In genomic region chr10:84576395-84577070, GRCm38 (mm10) we compare ENCODE assay signal across 8 mouse cellular contexts. TPM values are rescaled to one million over a fixed set of nuclear protein-coding genes. Genes with fewer than 3 reads are reported as not detected.
A peak's percentile ranks its signal among the peaks of the same experiment; 100 is the strongest.
DNase-seq lines count a peak whose midpoint lies in the region; ATAC-seq and TF ChIP-seq lines count a peak whose summit lies in the region.

Tcp11l2 (plus strand) TSS chr10:84576626.

- H3K4me3 ChIP-seq in ES-Bruce4 (ENCODE audit: low read depth, low read length) = peak within 1 kb of the TSS; percentile 82
- peak within 1 kb of the TSS; percentile 73 for H3K4me3 ChIP-seq in forebrain, embryonic 13.5 days
- peak within 1 kb of the TSS; percentile 88 for H3K4me3 ChIP-seq in liver, postnatal 0 days (ENCODE audit: low read depth, low read length)
- peak within 1 kb of the TSS; percentile 97 for H3K4me3 ChIP-seq in neural tube, embryonic 14.5 days (ENCODE audit: low read depth, low read length)

- no peak for TF ChIP-seq CTCF in ES-Bruce4 (IDR thresholded peaks at IDR 0.05; ENCODE audit: low read depth, low read length)
- peak; percentile 29 for TF ChIP-seq CTCF in liver, postnatal 0 days (IDR thresholded peaks at IDR 0.05; ENCODE audit: low read depth)

- no peak for TF ChIP-seq EP300 in ES-Bruce4 (IDR thresholded peaks at IDR 0.05; ENCODE audit: insufficient read depth, low read depth, low read length)
- peak; percentile 48; the same call in 1 of the 2 replicates for TF ChIP-seq EP300 in liver, postnatal 0 days (IDR thresholded peaks at IDR 0.05; ENCODE audit: low read depth)

- H3K27ac ChIP-seq in ES-Bruce4 (ENCODE audit: insufficient read depth, low read length) = no peak within 1 kb of the TSS
- H3K27ac ChIP-seq in forebrain, embryonic 13.5 days = no peak within 1 kb of the TSS
- H3K27ac ChIP-seq in liver, postnatal 0 days (ENCODE audit: low read depth) = peak within 1 kb of the TSS; percentile 96
- peak within 1 kb of the TSS; percentile 73 for H3K27ac ChIP-seq in neural tube, embryonic 14.5 days (ENCODE audit: low read depth, low read length)

- DNase-seq in heart, postnatal 10 days = peak; percentile 96
- peak; percentile 88 for DNase-seq in large intestine, adult 2 months (ENCODE audit: low read depth, low spot score)
- DNase-seq in liver, postnatal 0 days = peak; percentile 95
- DNase-seq in testis, postnatal 10 days (ENCODE audit: low spot score) = peak; percentile 96

- H3K36me3 ChIP-seq in ES-Bruce4 (ENCODE audit: control insufficient read depth, insufficient read depth, low read length, poor library complexity, severe bottlenecking) = no peaks in the 10 kb centered on the region
- no peaks in the 10 kb centered on the region for H3K36me3 ChIP-seq in forebrain, embryonic 13.5 days (ENCODE audit: poor library complexity, severe bottlenecking)
- H3K36me3 ChIP-seq in liver, postnatal 0 days (replicated peaks; ENCODE audit: insufficient read depth, low read length) = 0 out of 2 replicates have a peak, but pooled peaks cover 2% of the 10 kb centered on the region
- H3K36me3 ChIP-seq in neural tube, embryonic 14.5 days (ENCODE audit: control insufficient read depth, insufficient read depth, low read length) = no peaks in the 10 kb centered on the region

- TF ChIP-seq POLR2A in ES-Bruce4 (IDR thresholded peaks at IDR 0.05; ENCODE audit: insufficient read depth, low read length) = no peak

- ATAC-seq in cerebellum, adult (ENCODE audit: insufficient number of reproducible peaks, low FRiP score, low TSS enrichment) = peak; percentile 94
- ATAC-seq in forebrain, embryonic 13.5 days = peak; percentile 99
- ATAC-seq in liver, postnatal 0 days = peak; percentile 93
- ATAC-seq in neural tube, embryonic 14.5 days (ENCODE audit: low read depth) = peak; percentile 99

- no peaks in the 10 kb centered on the region for H3K9me3 ChIP-seq in ES-Bruce4 (replicated peaks; ENCODE audit: control insufficient read depth, insufficient read depth, low read length, poor library complexity, severe bottlenecking)
- H3K9me3 ChIP-seq in forebrain, embryonic 13.5 days (replicated peaks) = no peaks in the 10 kb centered on the region
- no peaks in the 10 kb centered on the region for H3K9me3 ChIP-seq in liver, postnatal 0 days (ENCODE audit: low read length)
- H3K9me3 ChIP-seq in neural tube, embryonic 14.5 days (ENCODE audit: control insufficient read depth, low read length) = no peaks in the 10 kb centered on the region

- no peaks in the 10 kb centered on the region for H3K27me3 ChIP-seq in ES-Bruce4 (ENCODE audit: control insufficient read depth, insufficient read depth, low read length, poor library complexity, severe bottlenecking)
- peaks cover 30% of the 10 kb centered on the region for H3K27me3 ChIP-seq in forebrain, embryonic 13.5 days
- H3K27me3 ChIP-seq in liver, postnatal 0 days (ENCODE audit: insufficient read depth, low read length) = no peaks in the 10 kb centered on the region
- H3K27me3 ChIP-seq in neural tube, embryonic 14.5 days (ENCODE audit: control insufficient read depth, insufficient read depth, low read length) = peaks cover 3% of the 10 kb centered on the region; the same call in 1 of the 2 replicates

- H3K9ac ChIP-seq in ES-Bruce4 (ENCODE audit: low read depth, poor library complexity, severe bottlenecking) = peak within 1 kb of the TSS; percentile 48
- peak within 1 kb of the TSS; percentile 70 for H3K9ac ChIP-seq in forebrain, embryonic 13.5 days
- peak within 1 kb of the TSS; percentile 95 for H3K9ac ChIP-seq in liver, postnatal 0 days (replicated peaks)
- H3K9ac ChIP-seq in neural tube, embryonic 14.5 days (replicated peaks; ENCODE audit: low read depth, low read length) = peak within 1 kb of the TSS; percentile 76

- WGBS in forebrain, embryonic 13.5 days = under 1% methylated on average over 46 of the region's 46 CpGs
- WGBS in large intestine, adult 2 months = under 1% methylated on average over 46 of the region's 46 CpGs
- under 1% methylated on average over 46 of the region's 46 CpGs for WGBS in liver, postnatal 0 days (ENCODE audit: insufficient replicate concordance)
- WGBS in neural tube, embryonic 14.5 days = under 1% methylated on average over 46 of the region's 46 CpGs

- H3K4me2 ChIP-seq in forebrain, embryonic 13.5 days = peak within 1 kb of the TSS; percentile 88
- peak within 1 kb of the TSS; percentile 87 for H3K4me2 ChIP-seq in liver, postnatal 0 days (ENCODE audit: low read depth, low read length)
- H3K4me2 ChIP-seq in neural tube, embryonic 14.5 days (ENCODE audit: low read depth, low read length) = peak within 1 kb of the TSS; percentile 67

- H3K4me1 ChIP-seq in ES-Bruce4 (ENCODE audit: control insufficient read depth, insufficient read depth, low read length) = no peaks in the 10 kb centered on the region
- H3K4me1 ChIP-seq in forebrain, embryonic 13.5 days = peaks cover 12% of the 10 kb centered on the region
- peaks cover 24% of the 10 kb centered on the region for H3K4me1 ChIP-seq in liver, postnatal 0 days (ENCODE audit: insufficient read depth)
- 0 out of 2 replicates have a peak, but pooled peaks cover 5% of the 10 kb centered on the region for H3K4me1 ChIP-seq in neural tube, embryonic 14.5 days (ENCODE audit: control insufficient read depth, insufficient read depth, low read length)

- intact Hi-C loops in heart, postnatal 10 days (cut with DNase I) = loop anchor here (2.0 to 5.0 kb wide), 3 partner anchors 42 to 59 kb away; partner anchors contain the start of genes Ckap4 and Polr3b

RNA-seq across cellular contexts. Expression of gene Tcp11l2, which starts in this region (rescaled TPM):
- 2.6 and 3.6 TPM in 2 replicates for polyA plus RNA-seq in ES-Bruce4 (2011; ENCODE audit: insufficient read depth, insufficient read length, low read depth, missing spikeins)
- polyA plus RNA-seq in forebrain, embryonic 13.5 days (2015; fragmentation: Nextera tagmentation; extraction: Ambion mirVana) = 14.0 and 16.7 TPM in 2 replicates
- total RNA-seq in heart, postnatal 10 days (2021) = 10 to 100 TPM; 74.1 to 78.3 TPM
- 7.8 and 11.0 TPM in 2 replicates for polyA plus RNA-seq in large intestine, adult 2 months (2012; rRNA removed)
- polyA plus RNA-seq in liver, postnatal 0 days (2015; fragmentation: Nextera tagmentation; extraction: Ambion mirVana) = 29.8 and 36.8 TPM in 2 replicates
- 33.8 and 34.0 TPM in 2 replicates for polyA plus RNA-seq in neural tube, embryonic 14.5 days (2014; fragmentation: Nextera tagmentation; extraction: Ambion mirVana)

Comparison
In these comparisons a context has a peak if more than half of its experiments do, and no peak if none do; other contexts are left out.
1. H3K27ac ChIP-seq: peak in liver, postnatal 0 days (single experiment) and neural tube, embryonic 14.5 days (single experiment); none in ES-Bruce4 (single experiment) and forebrain, embryonic 13.5 days (single experiment).
2. Peak in every context shown above with its lines, with median percentiles within 50 percentile points of each other: H3K4me3 ChIP-seq, H3K9ac ChIP-seq, ATAC-seq, H3K4me2 ChIP-seq and DNase-seq.